Mouse (Mus musculus): ENCODE results near the gene Mettl23.

- TF ChIP-seq CTCF (IDR thresholded peaks at IDR 0.05; ENCODE audit: extremely low read depth, insufficient read depth, low read length) (no peak), POLR2A (IDR thresholded peaks at IDR 0.05; ENCODE audit: extremely low read depth, insufficient read depth, low read length) (no peak)
Observed at GRCm38 (mm10) chr11:116837441-116837840, 5.6 kb upstream of the Mettl23 start.

Measured in cortical plate, adult 2 months (tissue).